Mouse (Mus musculus) heart, embryonic 13.5 days (tissue): Measurements from ENCODE around the gene B3galt5. TPM values are rescaled to one million over a fixed set of nuclear protein-coding genes. Genes with fewer than 3 reads are reported as not detected.

ENCODE experiments used
- polyA plus RNA-seq: library from polyadenylated mRNA; unstranded; fragments of >200 nt; fragmentation: Nextera tagmentation; extraction: Ambion mirVana; gene quantifications from 2 replicates; pipeline ENCODE4 v1.2.1, GENCODE M21; 2015

The B3galt5 gene
- polyA plus RNA-seq, 1 experiment from 2014 or later = 0.09 TPM

Other genes starting within 250 kb of the B3galt5 start
- 62.1 and 72.4 TPM in 2 replicates for gene Psmg1, start 244.8 kb upstream of the B3galt5 start, polyA plus RNA-seq
- 71.1 and 72.1 TPM in 2 replicates for gene Brwd1, start 153.3 kb upstream of the B3galt5 start, polyA plus RNA-seq
- gene Hmgn1, start 108.1 kb upstream of the B3galt5 start, polyA plus RNA-seq = 348 and 374 TPM in 2 replicates
- gene Wrb, start 90.4 kb upstream of the B3galt5 start, polyA plus RNA-seq = 64.6 and 71.2 TPM in 2 replicates
- gene Lca5l, start 43.5 kb upstream of the B3galt5 start, polyA plus RNA-seq = 1.2 and 1.6 TPM in 2 replicates
- gene Sh3bgr, start 35.4 kb upstream of the B3galt5 start, polyA plus RNA-seq = 520 and 554 TPM in 2 replicates
- gene Itgb2l, start 207.8 kb downstream of the B3galt5 start, polyA plus RNA-seq = not detected in 2 replicates
- gene Pcp4, start 231.8 kb downstream of the B3galt5 start, polyA plus RNA-seq = 1.1 and 2.8 TPM in 2 replicates